ENCODE assay signal across 9 mouse cellular contexts in genomic region chr19:53906033-53906702, GRCm38 (mm10). TPM values are rescaled to one million over a fixed set of nuclear protein-coding genes. Genes with fewer than 3 reads are reported as not detected.
DNase-seq lines count a peak whose midpoint lies in the region; ATAC-seq lines count a peak whose summit lies in the region.
"Had no signal": no experiment of that assay in that cellular context is flagged by ENCODE, and none has a peak within 500 bp of the region (broad histone marks: within the 10 kb centered on the region; RNA-seq: fewer than 3 reads in every experiment).

No protein-coding gene starts in this region.

- intact Hi-C loops in heart, postnatal 10 days (cut with DNase I), result no loop called here

- H3K4me1 ChIP-seq in neural tube, embryonic 15.5 days, result peaks cover 31% of the 10 kb centered on the region

- H3K9me3 ChIP-seq in neural tube, embryonic 15.5 days (replicated peaks), result no peaks in the 10 kb centered on the region
- H3K9me3 ChIP-seq: neural tube, embryonic 12.5 days had no signal

- no peaks in the 10 kb centered on the region for H3K27me3 ChIP-seq in neural tube, embryonic 15.5 days (replicated peaks)
- no peaks in the 10 kb centered on the region for H3K27me3 ChIP-seq in splenic B cell, adult 2 months (ENCODE audit: control insufficient read depth, insufficient read depth, low read length, poor library complexity, severe bottlenecking)
- H3K27me3 ChIP-seq: neural tube, embryonic 12.5 days had no signal

- H3K27ac ChIP-seq in neural tube, embryonic 15.5 days (replicated peaks), result no peak overlapping the region
- H3K27ac ChIP-seq: neural tube, embryonic 12.5 days had no signal

- 54% methylated on average over 6 of the region's 6 CpGs for WGBS in neural tube, embryonic 15.5 days

- no peak overlapping the region for H3K4me3 ChIP-seq in neural tube, embryonic 15.5 days (replicated peaks)
- H3K4me3 ChIP-seq: neural tube, embryonic 12.5 days had no signal

- H3K9ac ChIP-seq in neural tube, embryonic 15.5 days (replicated peaks), result no peak overlapping the region
- H3K9ac ChIP-seq: neural tube, embryonic 12.5 days had no signal

- H3K4me2 ChIP-seq in neural tube, embryonic 15.5 days, result no peak overlapping the region

- no peak for ATAC-seq in neural tube, embryonic 15.5 days (ENCODE audit: low FRiP score)

- DNase-seq in heart, adult 11 months, result peak; percentile 86
- no peak for DNase-seq in heart, postnatal 10 days
- peak; percentile 5 for DNase-seq in neural tube, embryonic 10.5 days (ENCODE audit: extremely low spot score, low spot score)
- DNase-seq in kidney, postnatal 10 days, result peak; percentile 53
- DNase-seq in splenic B cell, adult 2 months (ENCODE audit: low read depth, low spot score), result peak; percentile 54
- DNase-seq in adrenal gland, postnatal 14 days, result no peak
- no peak for DNase-seq in right cerebral cortex, postnatal 14 days

- H3K36me3 ChIP-seq in neural tube, embryonic 15.5 days, result peaks cover 19% of the 10 kb centered on the region
- H3K36me3 ChIP-seq in splenic B cell, adult 2 months (ENCODE audit: control insufficient read depth, insufficient read depth, low read length, poor library complexity, severe bottlenecking), result peaks cover 3% of the 10 kb centered on the region; the same call in 1 of the 2 replicates

RNA-seq across cellular contexts. Expression of gene Pdcd4, which starts 14.1 kb away (rescaled TPM):
- total RNA-seq in heart, postnatal 10 days (2021), result 10 to 100 TPM; 30.2 to 31.0 TPM
- polyA plus RNA-seq in neural tube, embryonic 15.5 days (2015; fragmentation: Nextera tagmentation; extraction: Ambion mirVana), result 60.3 and 69.1 TPM in 2 replicates
- total RNA-seq in adrenal gland, postnatal 14 days (2021), result 109 and 110 TPM in 2 replicates

RNA-seq across cellular contexts. Expression of gene Shoc2, which starts 37.9 kb away (rescaled TPM):
- total RNA-seq in heart, postnatal 10 days (2021), result 10 to 100 TPM; 35.8 to 36.7 TPM
- 58.4 and 59.4 TPM in 2 replicates for polyA plus RNA-seq in neural tube, embryonic 15.5 days (2015; fragmentation: Nextera tagmentation; extraction: Ambion mirVana)
- total RNA-seq in adrenal gland, postnatal 14 days (2021), result 42.0 and 44.8 TPM in 2 replicates

RNA-seq across cellular contexts. Expression of gene Bbip1, which starts 38.3 kb away (rescaled TPM):
- total RNA-seq in heart, postnatal 10 days (2021), result 10 to 100 TPM; 33.4 to 37.4 TPM
- polyA plus RNA-seq in neural tube, embryonic 15.5 days (2015; fragmentation: Nextera tagmentation; extraction: Ambion mirVana), result 115 and 135 TPM in 2 replicates
- 23.2 and 26.1 TPM in 2 replicates for total RNA-seq in adrenal gland, postnatal 14 days (2021)

Comparison
In these comparisons a context has a peak if more than half of its experiments do, and no peak if none do; other contexts are left out.
1. DNase-seq: peak in heart, adult 11 months (single experiment), neural tube, embryonic 10.5 days (single experiment), kidney, postnatal 10 days (single experiment) and splenic B cell, adult 2 months (single experiment); none in heart, postnatal 10 days (0 of 2), adrenal gland, postnatal 14 days (single experiment) and right cerebral cortex, postnatal 14 days (single experiment).